Mouse (Mus musculus) cerebellum, adult 9-10 months (tissue): ENCODE results near the gene Olfr684.
A peak's percentile ranks its signal among the peaks of the same experiment; 100 is the strongest.

Experiments used
- DNase-seq: peaks from one replicate; pipeline ENCODE4 v3.0.0; 2022

Gene Olfr684

DNA sequence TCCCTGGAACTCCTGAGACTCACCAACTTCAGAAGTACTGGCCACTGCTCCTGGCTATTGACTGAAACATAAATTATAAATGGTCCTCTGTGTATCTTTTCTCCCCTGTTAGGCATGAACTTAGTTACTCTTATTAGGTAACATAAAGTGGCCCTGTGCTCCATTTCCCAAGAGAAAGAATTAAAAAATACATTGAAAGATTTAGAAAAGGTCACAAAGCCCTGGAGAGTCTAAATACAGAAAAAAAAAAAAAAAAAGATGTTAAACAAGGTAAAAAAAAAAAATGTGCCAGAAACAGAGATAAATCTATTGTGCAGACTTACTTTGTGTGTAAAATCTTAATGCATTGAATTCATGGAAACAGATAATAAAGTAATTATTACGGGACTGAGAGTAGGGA, at the start of gene Olfr684:
Olfr684 (minus strand) TSS at position 101 of the 400 bp plus-strand sequence.
- no peak for DNase-seq

DNA sequence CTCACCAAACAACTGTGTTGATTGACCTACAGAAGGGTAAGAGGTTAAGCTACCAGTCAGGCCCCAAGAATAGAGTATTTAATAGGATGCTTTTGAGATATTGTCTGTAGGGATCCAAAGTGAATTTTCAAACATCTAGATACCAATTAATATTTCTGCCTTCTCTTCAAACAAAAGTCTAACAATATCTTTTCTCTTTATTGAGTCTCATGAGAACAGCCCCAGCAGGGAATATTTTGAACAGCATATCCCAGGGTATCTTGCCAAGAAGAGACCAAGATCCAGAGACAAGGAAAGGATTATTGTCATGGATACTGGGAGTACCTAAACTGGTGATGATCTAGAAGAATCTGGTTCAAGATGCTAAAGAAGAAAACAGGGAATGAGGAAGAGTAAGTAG, 43.9 kb upstream of the Olfr684 start, which contains the start of gene Olfr686:
Olfr686 (minus strand) TSS at position 101 of the 400 bp plus-strand sequence.
- DNase-seq, result no peak

GRCm38 (mm10) chr7:105185912-105186311, 22.5 kb upstream of the Olfr684 start, which contains the start of gene Olfr685:
TSS of gene Olfr685 (minus strand) at chr7:105186012.
- no peak for DNase-seq

DNA sequence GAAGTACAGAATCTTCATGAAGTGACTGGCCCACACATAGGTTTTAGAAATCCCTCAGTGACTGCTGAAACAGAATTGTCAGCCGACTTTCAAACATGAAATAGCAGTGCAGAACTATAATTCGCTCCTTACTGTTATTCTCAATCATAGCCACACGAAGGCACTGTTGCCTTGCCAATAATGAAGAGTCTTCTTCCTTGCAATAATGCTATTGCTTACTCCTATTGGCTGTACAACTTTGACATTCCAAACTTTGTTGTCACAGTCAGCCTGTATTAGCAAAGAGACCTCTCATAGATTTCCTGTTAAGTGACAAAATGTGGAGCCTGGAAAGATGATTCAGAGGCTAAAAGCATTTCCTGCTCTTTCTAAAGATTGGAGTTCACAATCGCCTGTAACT, 7.3 kb upstream of the Olfr684 start:
- DNase-seq, result peak; percentile 0

- DNase-seq, result no peak
These were observed 16.5 kb downstream of the Olfr684 start, which contains the start of gene Olfr683 for GRCm38 (mm10) chr7:105146912-105147311. TSS of gene Olfr683 (minus strand) at chr7:105147012.

DNA sequence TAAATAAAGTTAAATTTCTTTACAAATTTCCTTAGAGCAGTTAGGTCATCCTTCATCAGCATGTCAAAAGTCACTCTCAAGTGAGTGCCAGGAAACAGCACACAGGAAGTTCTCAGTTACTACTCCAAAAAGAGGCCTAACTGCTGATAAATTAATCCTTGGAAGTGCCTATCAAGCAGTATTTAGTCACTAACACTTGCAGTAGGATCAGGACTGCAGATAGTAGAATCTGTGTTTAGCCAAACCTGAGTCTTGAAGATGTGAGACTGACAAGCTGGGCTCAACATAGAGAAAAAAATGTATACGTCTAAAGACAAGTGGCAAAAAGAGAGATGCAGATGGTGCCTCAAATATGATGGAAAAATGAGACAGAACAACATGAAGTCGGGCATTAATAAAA, 22.2 kb downstream of the Olfr684 start:
- DNase-seq, result no peak

DNA sequence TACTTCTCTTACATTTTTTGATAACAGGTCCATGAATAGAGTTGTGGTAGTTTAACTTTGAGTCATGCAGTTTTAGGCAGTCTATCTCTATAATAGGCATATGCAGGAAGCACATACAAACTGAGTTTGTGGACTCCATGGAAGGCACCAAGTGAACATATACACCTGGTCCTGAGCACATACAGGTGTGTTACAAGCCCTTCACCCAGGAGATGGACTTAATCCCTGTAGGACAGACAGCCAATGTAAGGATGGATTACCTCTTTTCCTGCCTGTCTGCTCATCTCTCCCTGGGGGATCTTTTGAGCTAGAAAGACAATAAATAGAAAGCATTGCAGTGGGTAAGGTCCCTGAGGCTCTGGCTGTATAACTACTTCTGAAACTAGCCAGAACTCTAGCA, 46.9 kb downstream of the Olfr684 start, which contains the start of gene Olfr681:
Olfr681 (plus strand) TSS at position 301 of the 400 bp plus-strand sequence.
- DNase-seq, result no peak
